Mouse (Mus musculus) liver, embryonic 15.5 days (tissue): ENCODE results near the gene Hao1. TPM values are rescaled to one million over a fixed set of nuclear protein-coding genes. Genes with fewer than 3 reads are reported as not detected.

Source experiments
- ATAC-seq: fragments of 200-750 bp; cut with Nextera tagmentation; 2 replicates; pipeline ENCODE4 v1.8.0; 2017; ENCODE audit warnings: moderate number of reproducible peaks, mild to moderate bottlenecking, moderate library complexity; ENCODE audit not compliant: insufficient read depth
- H3K27ac ChIP-seq: fragments of 300-500 bp; sonication (generic); replicated peaks from 2 replicates; pipeline ENCODE4 v1.5.1; 2015; ENCODE audit warnings: mild to moderate bottlenecking, inconsistent platforms
- H3K27me3 ChIP-seq: fragments of 300-500 bp; sonication (generic); 2 replicates; pipeline ENCODE4 v1.6.1; 2015; ENCODE audit warnings: mild to moderate bottlenecking, inconsistent platforms
- H3K36me3 ChIP-seq: fragments of 300-500 bp; sonication (generic); replicated peaks from 2 replicates; pipeline ENCODE4 v1.6.1; 2015; ENCODE audit warnings: moderate library complexity, mild to moderate bottlenecking, inconsistent platforms
- H3K4me1 ChIP-seq: fragments of 300-500 bp; sonication (generic); replicated peaks from 2 replicates; pipeline ENCODE4 v1.6.1; 2015; ENCODE audit warnings: inconsistent platforms
- H3K4me2 ChIP-seq: fragments of 300-500 bp; sonication (generic); 2 replicates; pipeline ENCODE4 v1.6.1; 2015; ENCODE audit warnings: moderate library complexity, mild to moderate bottlenecking, inconsistent platforms
- H3K4me3 ChIP-seq: fragments of 300-500 bp; sonication (generic); replicated peaks from 2 replicates; pipeline ENCODE4 v1.5.1; 2015; ENCODE audit warnings: mild to moderate bottlenecking, inconsistent platforms
- H3K9ac ChIP-seq: fragments of 300-500 bp; sonication (generic); 2 replicates; pipeline ENCODE4 v1.6.1; 2015; ENCODE audit warnings: moderate library complexity, mild to moderate bottlenecking, inconsistent platforms
- H3K9me3 ChIP-seq: fragments of 300-500 bp; sonication (generic); replicated peaks from 2 replicates; pipeline ENCODE4 v1.6.1; 2016; ENCODE audit warnings: inconsistent platforms
- WGBS: fragments of 180-500 bp; shearing (Covaris S2); methylation state at CpG from one replicate; pipeline ENCODE4 v1.1.7; 2015; ENCODE audit warnings: mixed read lengths; ENCODE audit not compliant: insufficient replicate concordance; 5-methylcytosine and 5-hydroxymethylcytosine counted together
- polyA plus RNA-seq: library from polyadenylated mRNA; unstranded; fragments of >200 nt; fragmentation: Nextera tagmentation; extraction: Ambion mirVana; gene quantifications from 2 replicates; pipeline ENCODE4 v1.2.1, GENCODE M21; 2015

Hao1 gene
- polyA plus RNA-seq, 1 experiment from 2014 or later = 4.6 TPM

- no peak overlapping the region for H3K4me2 ChIP-seq
- no peak overlapping the region for H3K27ac ChIP-seq
- no peak overlapping the region for H3K9ac ChIP-seq
- H3K4me3 ChIP-seq = no peak overlapping the region
- ATAC-seq = no peak
- no peaks in the 10 kb centered on the region for H3K36me3 ChIP-seq
- H3K4me1 ChIP-seq = no peaks in the 10 kb centered on the region
- no peaks in the 10 kb centered on the region for H3K27me3 ChIP-seq
- WGBS = 29% methylated on average over 7 of the region's 7 CpGs
- H3K9me3 ChIP-seq = no peaks in the 10 kb centered on the region
Measured at GRCm38 (mm10) chr2:134528122-134528810, 25.9 kb downstream of the Hao1 start.

DNA sequence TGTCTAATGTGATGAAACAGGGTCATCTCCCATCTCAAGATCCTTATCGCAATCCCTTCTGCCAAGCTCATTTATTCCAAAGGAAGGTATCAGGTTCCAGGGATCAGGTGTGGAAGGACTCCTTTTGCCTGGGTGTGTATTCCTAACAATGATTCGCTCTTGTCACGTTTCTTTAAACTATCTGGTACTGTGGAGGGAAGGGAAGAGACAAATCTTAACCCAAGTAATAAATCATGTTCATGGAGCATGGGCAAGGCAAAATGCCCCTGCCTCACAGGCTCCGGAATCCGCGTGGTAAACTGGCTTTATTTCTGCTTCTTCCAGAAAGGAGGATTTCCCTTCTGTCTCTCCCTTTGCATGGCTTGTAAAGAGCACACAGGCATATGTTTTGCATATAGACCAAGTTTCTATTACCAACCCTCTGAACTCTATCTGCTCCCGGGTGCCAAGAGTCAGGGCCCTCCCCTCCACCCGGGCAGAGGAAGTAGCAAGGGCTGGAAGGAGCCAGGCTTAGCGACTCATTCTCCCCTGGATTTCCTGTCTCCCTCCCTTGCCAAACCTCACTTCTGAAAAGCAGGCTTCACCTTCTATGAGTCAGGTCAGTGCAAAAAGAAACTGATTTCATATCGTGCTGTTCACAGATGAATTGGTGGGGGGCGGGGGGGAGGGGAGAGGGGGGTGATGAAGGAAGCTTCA is 26.6 kb downstream of the Hao1 start:
- no peak overlapping the region for H3K27ac ChIP-seq
- no peaks in the 10 kb centered on the region for H3K36me3 ChIP-seq
- H3K4me2 ChIP-seq = no peak overlapping the region
- WGBS = 37% methylated on average over 11 of the region's 11 CpGs
- ATAC-seq = no peak
- no peak overlapping the region for H3K4me3 ChIP-seq
- no peaks in the 10 kb centered on the region for H3K4me1 ChIP-seq
- no peak overlapping the region for H3K9ac ChIP-seq
- no peaks in the 10 kb centered on the region for H3K9me3 ChIP-seq
- no peaks in the 10 kb centered on the region for H3K27me3 ChIP-seq

- Histone ChIP-seq H3K36me3 (no peaks in the 10 kb centered on the region), H3K4me2 (no peak overlapping the region), H3K9ac (no peak overlapping the region), H3K27me3 (no peaks in the 10 kb centered on the region), H3K4me3 (no peak overlapping the region), H3K27ac (no peak overlapping the region), H3K4me1 (no peaks in the 10 kb centered on the region), H3K9me3 (no peaks in the 10 kb centered on the region)
- no peak for ATAC-seq
Measured at GRCm38 (mm10) chr2:134518042-134518441, 36.1 kb downstream of the Hao1 start.

DNA sequence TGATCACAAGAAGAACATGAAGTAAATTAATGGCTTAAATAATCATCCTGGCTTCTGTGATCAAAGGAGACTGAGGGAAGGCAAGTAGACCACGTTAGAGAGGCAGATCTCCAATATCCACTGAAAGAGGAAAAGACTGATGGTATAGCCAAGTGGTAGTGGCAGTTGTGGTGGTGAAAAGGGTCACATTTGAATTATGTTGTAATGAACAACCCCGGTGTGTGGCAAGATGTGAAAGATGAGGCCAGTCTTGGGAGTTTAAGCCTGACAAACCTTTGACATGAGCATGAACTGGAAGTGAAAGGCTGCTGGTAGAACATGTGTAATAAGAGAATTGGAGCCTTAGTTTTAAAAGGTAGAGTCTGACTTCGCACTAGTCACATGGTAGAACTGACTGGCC is 54.4 kb downstream of the Hao1 start:
- Histone ChIP-seq H3K4me3 (no peak overlapping the region), H3K27ac (no peak overlapping the region), H3K9ac (no peak overlapping the region), H3K4me1 (no peaks in the 10 kb centered on the region), H3K4me2 (no peak overlapping the region), H3K36me3 (no peaks in the 10 kb centered on the region), H3K27me3 (no peaks in the 10 kb centered on the region), H3K9me3 (no peaks in the 10 kb centered on the region)
- WGBS = 51% methylated on average over 3 of the region's 3 CpGs
- no peak for ATAC-seq

GRCm38 (mm10) chr2:134498450-134498849 is 55.7 kb downstream of the Hao1 start:
- H3K4me2 ChIP-seq = no peak overlapping the region
- WGBS = 62% methylated on average over 7 of the region's 7 CpGs
- H3K4me3 ChIP-seq = no peak overlapping the region
- no peaks in the 10 kb centered on the region for H3K36me3 ChIP-seq
- no peaks in the 10 kb centered on the region for H3K4me1 ChIP-seq
- H3K27me3 ChIP-seq = no peaks in the 10 kb centered on the region
- no peak for ATAC-seq
- no peak overlapping the region for H3K27ac ChIP-seq
- H3K9ac ChIP-seq = no peak overlapping the region
- no peaks in the 10 kb centered on the region for H3K9me3 ChIP-seq

- Histone ChIP-seq H3K4me2 (no peak overlapping the region), H3K36me3 (no peaks in the 10 kb centered on the region), H3K4me3 (no peak overlapping the region), H3K9ac (no peak overlapping the region), H3K27me3 (no peaks in the 10 kb centered on the region), H3K9me3 (no peaks in the 10 kb centered on the region), H3K27ac (no peak overlapping the region), H3K4me1 (no peaks in the 10 kb centered on the region)
- no peak for ATAC-seq
- WGBS = 62% methylated on average over 6 of the region's 6 CpGs
Measured at GRCm38 (mm10) chr2:134488671-134489070, 65.5 kb downstream of the Hao1 start.

- H3K4me2 ChIP-seq = no peak overlapping the region
- no peaks in the 10 kb centered on the region for H3K27me3 ChIP-seq
- no peaks in the 10 kb centered on the region for H3K36me3 ChIP-seq
- no peak overlapping the region for H3K27ac ChIP-seq
- no peak overlapping the region for H3K4me3 ChIP-seq
- H3K4me1 ChIP-seq = no peaks in the 10 kb centered on the region
- WGBS = 51% methylated on average over 11 of the region's 11 CpGs
- no peaks in the 10 kb centered on the region for H3K9me3 ChIP-seq
- H3K9ac ChIP-seq = no peak overlapping the region
- ATAC-seq = no peak
Measured at GRCm38 (mm10) chr2:134486055-134486834, 67.9 kb downstream of the Hao1 start.

DNA sequence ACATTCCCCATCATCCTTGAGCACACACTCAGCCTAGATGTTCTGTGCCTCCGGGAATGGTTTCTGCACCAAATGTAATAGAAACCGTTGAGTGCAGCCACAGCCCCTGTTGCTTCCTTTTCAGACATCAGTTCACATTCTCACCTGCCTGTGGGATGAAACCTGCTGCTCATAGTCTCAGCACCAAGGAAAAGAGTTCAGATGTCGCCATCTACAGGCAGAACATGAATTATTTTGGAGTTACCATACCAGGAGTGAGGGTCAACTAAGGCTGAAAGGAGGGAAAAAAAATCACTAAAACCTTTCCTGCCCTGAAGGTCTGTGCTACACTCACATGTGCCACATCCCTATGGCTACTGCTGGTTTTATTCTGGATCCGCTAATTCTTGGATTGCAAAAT is 71.5 kb downstream of the Hao1 start:
- Histone ChIP-seq H3K4me3 (no peak overlapping the region), H3K27me3 (no peaks in the 10 kb centered on the region), H3K9me3 (no peaks in the 10 kb centered on the region), H3K9ac (no peak overlapping the region), H3K4me2 (no peak overlapping the region), H3K27ac (no peak overlapping the region), H3K36me3 (no peaks in the 10 kb centered on the region), H3K4me1 (no peaks in the 10 kb centered on the region)
- WGBS = 33% methylated on average over 4 of the region's 4 CpGs
- ATAC-seq = no peak

- Histone ChIP-seq H3K4me2 (no peak overlapping the region), H3K36me3 (no peaks in the 10 kb centered on the region), H3K9me3 (no peaks in the 10 kb centered on the region), H3K27ac (no peak overlapping the region), H3K9ac (no peak overlapping the region), H3K4me1 (no peaks in the 10 kb centered on the region), H3K4me3 (no peak overlapping the region), H3K27me3 (no peaks in the 10 kb centered on the region)
- 8% methylated on average over 8 of the region's 8 CpGs for WGBS
- no peak for ATAC-seq
Measured at GRCm38 (mm10) chr2:134481759-134482158, 72.4 kb downstream of the Hao1 start.

- ATAC-seq = no peak
- 73% methylated on average over 6 of the region's 6 CpGs for WGBS
Measured at GRCm38 (mm10) chr2:134481174-134481573, 73.0 kb downstream of the Hao1 start.

DNA sequence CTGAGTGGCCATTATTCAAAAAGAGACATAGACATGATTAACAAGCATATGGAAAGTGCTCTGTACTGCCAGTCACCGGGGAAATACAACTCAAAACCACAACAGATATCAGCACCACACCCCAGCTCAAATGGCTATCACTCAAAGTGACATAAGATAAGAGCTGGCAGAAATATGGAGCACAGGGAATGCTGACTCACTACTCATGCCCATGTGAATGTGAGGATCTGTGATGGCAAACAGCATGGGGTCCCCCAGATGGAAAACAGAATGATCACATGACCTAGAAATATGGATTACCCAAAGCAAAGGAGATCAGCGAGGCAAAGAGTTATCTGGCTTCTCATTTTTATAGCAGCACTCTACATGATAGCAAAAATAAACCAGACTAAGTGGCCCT is 89.0 kb downstream of the Hao1 start:
- WGBS = 18% methylated on average over 2 of the region's 2 CpGs
- ATAC-seq = peak; percentile 79
- peak overlapping the region; percentile 11; the same call in 1 of the 2 replicates for H3K4me2 ChIP-seq

More at GRCm38 (mm10) chr2:134481174-134481573, 73.0 kb downstream of the Hao1 start:
- H3K9me3 ChIP-seq = no peaks in the 10 kb centered on the region
- H3K27me3 ChIP-seq = no peaks in the 10 kb centered on the region
- H3K9ac ChIP-seq = no peak overlapping the region
- no peak overlapping the region for H3K4me2 ChIP-seq
- H3K4me3 ChIP-seq = no peak overlapping the region
- no peaks in the 10 kb centered on the region for H3K4me1 ChIP-seq
- H3K36me3 ChIP-seq = no peaks in the 10 kb centered on the region
- no peak overlapping the region for H3K27ac ChIP-seq

More for the DNA sequence above, 89.0 kb downstream of the Hao1 start:
- Histone ChIP-seq H3K36me3 (no peaks in the 10 kb centered on the region), H3K27ac (no peak overlapping the region), H3K9ac (no peak overlapping the region), H3K9me3 (no peaks in the 10 kb centered on the region), H3K4me3 (no peak overlapping the region), H3K4me1 (peaks cover 25% of the 10 kb centered on the region), H3K27me3 (no peaks in the 10 kb centered on the region)
